Mouse (Mus musculus): ENCODE data around the gene Gm45521. TPM values are rescaled to one million over a fixed set of nuclear protein-coding genes. Genes with fewer than 3 reads are reported as not detected.

Gene Gm45521
- polyA plus RNA-seq, 1 experiment from 2014 or later = not detected

DNA sequence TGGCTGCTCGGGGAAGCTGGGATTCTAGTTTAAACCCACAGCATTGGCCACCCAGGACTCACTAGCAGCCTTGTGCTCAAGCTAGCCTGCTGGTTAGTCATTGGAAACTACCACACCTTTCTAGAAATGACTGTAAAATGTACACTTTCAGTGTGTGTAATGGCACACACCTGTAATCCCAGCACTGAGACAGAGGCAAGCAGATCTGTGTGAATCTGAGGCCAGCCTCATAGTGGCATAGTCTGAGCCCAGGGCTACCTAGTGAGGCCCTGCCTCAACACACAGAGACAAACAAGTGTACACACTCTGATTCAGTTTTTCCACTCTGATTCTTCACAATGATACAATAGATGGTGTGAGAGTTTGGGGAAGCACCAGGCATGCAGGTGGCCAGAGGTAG lies 32.3 kb downstream of the Gm45521 start:
- H3K4me3 ChIP-seq (replicated peaks) = no peak overlapping the region
- H3K27ac ChIP-seq = no peak overlapping the region
- H3K9me3 ChIP-seq = no peaks in the 10 kb centered on the region
- no peak overlapping the region for H3K9ac ChIP-seq
- ATAC-seq = no peak
- H3K4me1 ChIP-seq (replicated peaks) = 0 out of 2 replicates have a peak, but pooled peaks cover under 1% of the 10 kb centered on the region
- H3K27me3 ChIP-seq (replicated peaks) = no peaks in the 10 kb centered on the region
- no peaks in the 10 kb centered on the region for H3K36me3 ChIP-seq
- H3K4me2 ChIP-seq (replicated peaks) = no peak overlapping the region
- 88% methylated on average over 1 of the region's 1 CpGs for WGBS

DNA sequence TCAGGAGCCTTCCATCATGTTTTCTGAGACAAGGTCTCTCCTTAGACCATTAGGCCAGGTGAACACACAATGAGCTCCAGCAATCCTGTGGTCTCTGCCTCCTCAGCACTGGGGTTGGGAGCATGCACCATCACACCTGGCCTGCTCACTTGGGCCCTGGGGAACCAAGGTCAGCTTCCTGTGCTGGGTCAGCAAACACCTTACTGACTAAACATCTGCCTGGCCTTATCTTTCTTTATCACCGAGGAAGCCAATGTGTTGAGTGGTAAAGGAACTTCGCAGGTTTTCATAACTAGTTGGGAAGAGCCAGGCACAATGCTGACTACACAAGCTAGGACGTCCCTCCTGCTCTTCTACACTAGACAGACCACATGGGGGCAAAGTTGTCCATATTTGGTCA lies 32.9 kb downstream of the Gm45521 start:
- 64% methylated on average over 3 of the region's 3 CpGs for WGBS
- H3K4me2 ChIP-seq (replicated peaks) = no peak overlapping the region
- no peak for ATAC-seq
- no peaks in the 10 kb centered on the region for H3K27me3 ChIP-seq (replicated peaks)
- H3K4me1 ChIP-seq (replicated peaks) = 0 out of 2 replicates have a peak, but pooled peaks cover 3% of the 10 kb centered on the region
- H3K9ac ChIP-seq = no peak overlapping the region
- H3K36me3 ChIP-seq = no peaks in the 10 kb centered on the region
- H3K9me3 ChIP-seq = no peaks in the 10 kb centered on the region
- H3K27ac ChIP-seq = no peak overlapping the region
- no peak overlapping the region for H3K4me3 ChIP-seq (replicated peaks)

DNA sequence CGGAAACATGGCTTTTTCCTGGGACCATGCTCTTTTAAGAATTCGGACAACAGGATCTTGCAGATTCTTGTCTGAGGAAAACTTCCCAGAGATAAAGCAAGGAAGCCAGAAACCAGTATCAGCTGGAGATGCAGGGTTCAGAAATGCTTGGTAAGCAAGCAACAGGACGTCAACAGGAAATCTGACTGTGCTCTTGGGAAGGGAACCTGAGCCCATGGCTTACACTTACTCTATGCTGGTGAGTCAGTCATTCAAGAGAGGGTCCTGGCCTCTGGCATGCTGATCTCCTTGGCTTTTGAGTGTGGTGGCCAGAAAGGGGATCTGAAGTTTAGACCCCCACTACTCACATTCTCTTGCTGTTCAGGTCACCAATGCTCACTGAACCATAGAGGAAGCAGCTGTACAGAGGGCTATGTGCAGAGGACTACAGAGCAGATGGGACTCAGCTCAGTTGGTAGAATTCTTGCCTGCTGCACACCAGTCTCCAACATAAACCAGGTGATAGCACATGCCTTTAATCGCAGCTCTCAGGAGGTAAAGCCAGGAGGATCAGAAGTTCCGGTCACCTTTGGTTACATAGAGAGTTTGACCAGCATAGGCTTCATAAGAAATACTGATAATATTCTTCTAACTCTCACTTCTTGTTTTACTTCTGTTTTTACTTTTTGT lies 34.2 kb downstream of the Gm45521 start:
- Histone ChIP-seq H3K27me3 (replicated peaks) (no peaks in the 10 kb centered on the region), H3K9me3 (no peaks in the 10 kb centered on the region), H3K4me3 (replicated peaks) (no peak overlapping the region), H3K36me3 (no peaks in the 10 kb centered on the region), H3K27ac (no peak overlapping the region), H3K4me1 (replicated peaks) (0 out of 2 replicates have a peak, but pooled peaks cover 3% of the 10 kb centered on the region), H3K9ac (no peak overlapping the region), H3K4me2 (replicated peaks) (no peak overlapping the region)
- 84% methylated on average over 5 of the region's 5 CpGs for WGBS
- ATAC-seq = no peak

DNA sequence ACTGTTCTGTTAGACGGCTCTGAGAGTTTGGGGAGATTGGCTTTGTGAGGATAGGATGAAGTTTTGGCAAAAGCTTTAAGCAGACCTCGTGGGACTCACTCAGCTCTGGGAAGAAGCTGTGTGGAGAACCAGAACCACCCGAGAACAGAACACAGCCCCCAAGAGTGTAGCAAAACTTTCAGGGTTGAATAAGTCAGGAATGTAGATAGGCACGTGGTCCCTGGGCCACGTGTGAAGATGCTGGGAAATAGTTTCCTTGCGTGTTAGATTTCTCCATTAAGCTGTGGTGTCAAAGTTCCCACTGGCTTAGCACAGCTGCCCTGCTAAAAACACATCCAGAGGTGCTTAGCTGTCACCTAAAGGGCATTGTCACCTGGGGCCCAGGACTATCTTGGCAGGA lies 35.1 kb downstream of the Gm45521 start:
- H3K4me2 ChIP-seq (replicated peaks) = no peak overlapping the region
- H3K9me3 ChIP-seq = no peaks in the 10 kb centered on the region
- no peak overlapping the region for H3K9ac ChIP-seq
- H3K4me3 ChIP-seq (replicated peaks) = no peak overlapping the region
- H3K36me3 ChIP-seq = no peaks in the 10 kb centered on the region
- no peaks in the 10 kb centered on the region for H3K27me3 ChIP-seq (replicated peaks)
- whole genome bisulfite sequencing = 59% methylated on average over 6 of the region's 6 CpGs
- no peak for ATAC-seq
- H3K27ac ChIP-seq = no peak overlapping the region
- 0 out of 2 replicates have a peak, but pooled peaks cover 3% of the 10 kb centered on the region for H3K4me1 ChIP-seq (replicated peaks)

DNA sequence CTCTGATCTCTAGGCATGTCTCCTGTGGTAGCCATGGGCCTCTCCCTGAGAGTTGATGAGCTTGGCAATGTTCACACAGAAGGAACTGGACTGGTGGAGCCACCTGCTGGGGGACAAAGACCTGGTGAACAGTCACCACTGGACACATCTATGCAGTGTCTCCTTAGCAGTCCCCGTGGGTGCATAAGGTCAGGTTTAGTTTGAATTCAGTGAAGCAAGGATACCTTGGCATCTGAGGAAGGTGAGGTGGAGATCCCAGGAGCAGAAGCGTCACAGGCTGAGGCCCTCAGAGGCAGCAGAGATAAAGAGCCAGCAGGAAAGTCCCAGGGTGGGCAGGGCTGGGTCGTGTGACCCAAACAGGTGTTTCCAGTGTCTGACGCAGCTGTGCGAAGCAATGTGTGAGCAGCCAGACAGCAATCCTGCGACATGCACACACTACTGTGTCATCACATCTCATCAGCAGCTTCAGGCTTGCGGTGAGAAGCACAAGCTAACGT lies 37.2 kb downstream of the Gm45521 start, which contains the start of gene Dnase1l3:
Gene Dnase1l3, minus strand, starts transcription at position 303 of the 497 bp plus-strand sequence.
- Histone ChIP-seq H3K4me1 (replicated peaks) (0 out of 2 replicates have a peak, but pooled peaks cover 3% of the 10 kb centered on the region), H3K4me2 (replicated peaks) (no peak within 1 kb of the TSS), H3K9me3 (no peaks in the 10 kb centered on the region), H3K9ac (no peak within 1 kb of the TSS), H3K27ac (no peak within 1 kb of the TSS), H3K27me3 (replicated peaks) (no peaks in the 10 kb centered on the region), H3K36me3 (no peaks in the 10 kb centered on the region), H3K4me3 (replicated peaks) (no peak within 1 kb of the TSS)
- peak; percentile 68 for ATAC-seq
- 59% methylated on average over 8 of the region's 8 CpGs for WGBS

DNA sequence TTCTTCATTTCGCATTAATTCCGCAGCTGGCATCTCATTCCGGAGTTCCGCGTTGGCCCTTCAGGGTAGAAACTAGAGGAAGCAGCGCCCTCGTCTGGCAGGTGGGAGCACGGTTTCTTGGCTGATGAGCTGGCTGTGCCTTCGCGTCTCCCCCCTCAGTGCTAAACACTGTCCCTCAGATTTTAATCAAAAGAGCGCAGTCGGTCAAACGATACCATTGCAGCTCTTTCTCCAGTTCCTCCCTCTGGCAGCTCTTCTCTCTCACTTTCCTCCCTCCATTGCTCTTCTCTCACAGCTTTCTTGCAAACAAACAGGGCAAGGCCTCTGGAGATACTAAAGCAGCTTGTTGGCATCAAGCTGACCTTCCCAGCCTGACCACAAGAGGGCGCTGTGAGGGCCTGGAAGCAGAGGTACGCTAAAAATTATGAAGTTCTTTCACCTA lies 40.2 kb downstream of the Gm45521 start:
- no peak overlapping the region for H3K9ac ChIP-seq
- H3K36me3 ChIP-seq = no peaks in the 10 kb centered on the region
- peaks cover 11% of the 10 kb centered on the region for H3K27me3 ChIP-seq (replicated peaks)
- 0 out of 2 replicates have a peak, but pooled peaks cover 3% of the 10 kb centered on the region for H3K4me1 ChIP-seq (replicated peaks)
- no peak overlapping the region for H3K27ac ChIP-seq
- H3K9me3 ChIP-seq = no peaks in the 10 kb centered on the region
- peak overlapping the region; percentile 49 for H3K4me2 ChIP-seq (replicated peaks)
- peak overlapping the region; percentile 15; the same call in 1 of the 2 replicates for H3K4me3 ChIP-seq (replicated peaks)
- WGBS = 3% methylated on average over 15 of the region's 15 CpGs
- ATAC-seq = peak; percentile 62; the same call in 1 of the 2 replicates

DNA sequence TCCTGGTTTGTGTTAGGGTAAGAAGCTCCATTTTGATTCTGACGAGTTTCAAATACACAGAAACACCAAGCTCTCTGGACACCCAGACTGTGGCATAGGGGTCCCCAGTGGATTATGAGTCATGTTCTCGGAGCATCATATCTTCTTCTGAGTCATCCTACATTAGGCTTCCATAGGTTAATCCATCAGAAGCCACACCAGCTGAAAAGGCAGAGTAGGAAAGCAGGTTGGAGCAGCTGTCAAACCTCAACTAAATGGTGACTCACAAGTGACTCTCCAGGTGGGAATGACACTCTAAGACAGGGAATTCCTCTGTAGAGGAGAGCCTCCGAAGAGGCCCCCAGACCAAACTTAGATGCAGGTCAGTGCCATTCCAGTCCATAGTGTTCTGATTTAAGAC lies 41.9 kb downstream of the Gm45521 start:
- 73% methylated on average over 3 of the region's 3 CpGs for WGBS
- Histone ChIP-seq H3K4me2 (replicated peaks) (no peak overlapping the region), H3K9me3 (no peaks in the 10 kb centered on the region), H3K27ac (no peak overlapping the region), H3K27me3 (replicated peaks) (peaks cover 11% of the 10 kb centered on the region), H3K9ac (no peak overlapping the region), H3K4me1 (replicated peaks) (peaks cover 6% of the 10 kb centered on the region; the same call in 1 of the 2 replicates), H3K4me3 (replicated peaks) (no peak overlapping the region), H3K36me3 (no peaks in the 10 kb centered on the region)
- ATAC-seq = no peak

DNA sequence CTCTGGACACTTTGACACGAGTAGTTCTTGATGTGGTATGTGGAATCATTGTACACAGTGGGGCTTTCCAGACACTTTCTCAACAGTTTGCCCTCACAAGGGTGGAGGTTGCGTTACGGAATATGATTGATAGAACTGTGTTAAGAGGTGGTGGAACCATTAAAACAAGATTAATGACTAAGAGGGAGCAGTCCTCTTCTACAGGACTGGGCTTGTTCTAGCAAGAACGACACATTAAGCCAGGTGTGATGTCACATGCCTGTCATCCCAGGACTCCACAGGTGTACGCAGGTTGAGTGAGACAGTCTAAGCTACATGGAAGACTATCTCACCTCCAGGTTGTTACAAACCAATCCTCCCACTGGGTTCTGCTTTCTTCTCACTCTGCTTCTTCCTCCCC lies 42.3 kb downstream of the Gm45521 start:
- 72% methylated on average over 5 of the region's 5 CpGs for WGBS
- H3K9me3 ChIP-seq = no peaks in the 10 kb centered on the region
- H3K4me3 ChIP-seq (replicated peaks) = no peak overlapping the region
- no peak overlapping the region for H3K27ac ChIP-seq
- ATAC-seq = no peak
- H3K4me2 ChIP-seq (replicated peaks) = no peak overlapping the region
- no peaks in the 10 kb centered on the region for H3K36me3 ChIP-seq
- no peak overlapping the region for H3K9ac ChIP-seq
- H3K4me1 ChIP-seq (replicated peaks) = peaks cover 5% of the 10 kb centered on the region; the same call in 1 of the 2 replicates
- H3K27me3 ChIP-seq (replicated peaks) = peaks cover 11% of the 10 kb centered on the region

DNA sequence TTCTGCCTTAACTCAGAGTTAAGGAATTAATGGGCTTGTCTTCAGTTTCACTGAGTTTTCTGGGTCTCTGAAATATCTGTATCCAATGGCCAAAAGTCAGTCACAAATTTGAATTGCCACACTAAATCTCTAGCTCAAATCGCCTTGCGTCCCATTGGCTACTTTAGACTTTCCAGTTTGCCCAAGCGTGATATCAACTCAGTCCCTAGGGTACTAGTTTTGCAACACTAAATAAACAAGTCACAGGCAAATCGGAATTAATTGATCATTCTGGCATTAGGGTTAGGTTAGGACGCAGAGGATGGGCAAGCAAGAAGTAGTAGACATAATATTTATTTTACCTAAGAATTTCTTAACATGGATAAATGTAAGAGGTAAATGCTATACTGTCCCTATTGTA lies 43.2 kb downstream of the Gm45521 start:
- ATAC-seq = no peak
- Histone ChIP-seq H3K27ac (no peak overlapping the region), H3K4me1 (replicated peaks) (peaks cover 3% of the 10 kb centered on the region; the same call in 1 of the 2 replicates), H3K4me2 (replicated peaks) (no peak overlapping the region), H3K36me3 (no peaks in the 10 kb centered on the region), H3K9ac (no peak overlapping the region), H3K27me3 (replicated peaks) (peaks cover 11% of the 10 kb centered on the region), H3K9me3 (no peaks in the 10 kb centered on the region), H3K4me3 (replicated peaks) (no peak overlapping the region)
- WGBS = 80% methylated on average over 5 of the region's 5 CpGs

DNA sequence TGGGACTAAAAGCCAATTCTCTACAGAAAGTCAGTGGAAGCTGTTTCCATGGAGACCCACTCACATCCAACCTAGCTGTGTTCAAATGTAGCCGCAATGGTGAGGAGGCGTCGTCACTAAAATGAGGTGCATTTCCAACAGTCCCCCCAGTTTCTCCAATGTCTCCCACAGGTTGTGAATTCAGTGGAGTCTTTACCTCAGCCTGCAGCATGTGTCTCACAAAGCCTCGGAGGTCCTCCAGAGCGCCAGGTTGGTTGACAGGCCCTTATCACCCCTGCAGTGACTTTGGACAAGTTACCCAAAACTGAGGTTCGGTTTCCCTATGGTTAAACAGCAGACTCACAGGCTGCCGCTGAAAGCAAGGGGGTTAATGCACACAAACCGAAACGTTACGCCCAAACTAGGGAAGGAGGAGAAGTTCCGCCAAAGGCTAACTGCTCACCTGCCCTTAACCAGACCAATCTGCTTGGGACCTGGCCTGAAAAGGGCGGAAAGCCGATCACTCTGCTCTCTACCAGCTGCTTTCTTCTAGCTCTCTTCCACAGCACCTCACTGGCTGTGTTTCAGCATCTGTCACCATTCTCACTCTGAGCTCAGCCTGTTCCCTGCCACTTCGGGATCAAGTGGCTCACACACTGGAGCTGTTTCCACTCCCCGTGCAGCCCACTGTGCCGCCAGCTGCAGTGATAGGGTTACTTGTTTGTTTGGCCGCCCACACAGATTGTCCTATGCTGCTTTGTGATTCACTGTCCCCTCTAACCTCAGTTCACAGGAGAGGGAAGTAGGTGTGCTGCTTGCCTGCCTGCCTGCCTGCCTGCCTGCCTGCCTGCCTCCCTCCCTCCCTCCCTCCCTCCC lies 44.0 kb downstream of the Gm45521 start:
- H3K27me3 ChIP-seq (replicated peaks) = peaks cover 11% of the 10 kb centered on the region
- no peaks in the 10 kb centered on the region for H3K9me3 ChIP-seq
- H3K4me3 ChIP-seq (replicated peaks) = no peak overlapping the region
- no peak overlapping the region for H3K4me2 ChIP-seq (replicated peaks)
- 30% methylated on average over 17 of the region's 17 CpGs for WGBS
- no peak for ATAC-seq
- H3K36me3 ChIP-seq = no peaks in the 10 kb centered on the region
- H3K9ac ChIP-seq = no peak overlapping the region
- H3K4me1 ChIP-seq (replicated peaks) = peaks cover 3% of the 10 kb centered on the region; the same call in 1 of the 2 replicates
- H3K27ac ChIP-seq = no peak overlapping the region

DNA sequence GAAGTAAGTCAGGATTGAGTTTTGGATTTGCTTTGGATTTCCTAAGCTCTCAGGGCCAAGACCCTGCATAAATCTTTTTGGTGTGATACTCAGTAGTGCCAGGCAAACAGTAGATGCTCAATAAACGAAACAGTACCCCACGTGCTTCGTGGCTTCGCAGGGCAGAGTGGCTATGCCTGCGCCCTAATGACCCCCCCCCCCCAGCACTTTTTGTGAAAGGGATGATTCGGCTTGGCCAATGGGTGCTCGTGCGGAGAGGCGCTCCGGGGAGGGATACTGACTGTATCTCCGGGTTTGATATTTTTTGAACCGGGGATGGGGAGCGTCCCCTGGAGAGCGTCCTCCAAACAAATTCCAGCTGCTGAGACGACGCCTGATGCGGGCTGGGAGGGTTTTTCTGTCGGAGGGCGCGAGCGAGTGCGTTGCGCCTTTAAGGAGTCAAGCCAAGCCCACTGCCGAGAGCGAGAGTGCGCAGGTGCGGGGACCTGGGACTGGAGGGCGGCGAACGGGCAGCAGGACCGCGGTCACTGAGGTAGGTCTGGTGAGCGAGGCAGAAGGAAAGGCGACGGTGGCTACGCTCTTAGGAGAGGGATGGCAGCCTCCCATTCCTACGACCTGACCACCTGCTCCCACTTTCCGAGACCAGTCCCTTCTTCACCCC lies 45.5 kb downstream of the Gm45521 start, which contains the start of gene Abhd6:
Gene Abhd6, plus strand, starts transcription at position 471 of the 661 bp plus-strand sequence.
- Histone ChIP-seq H3K27ac (peak within 1 kb of the TSS; percentile 14; the same call in 1 of the 2 replicates), H3K4me3 (replicated peaks) (peak within 1 kb of the TSS; percentile 55), H3K9ac (peak within 1 kb of the TSS; percentile 46), H3K4me1 (replicated peaks) (peaks cover 3% of the 10 kb centered on the region; the same call in 1 of the 2 replicates), H3K27me3 (replicated peaks) (peaks cover 11% of the 10 kb centered on the region), H3K9me3 (no peaks in the 10 kb centered on the region), H3K4me2 (replicated peaks) (peak within 1 kb of the TSS; percentile 88), H3K36me3 (no peaks in the 10 kb centered on the region)
- ATAC-seq = peak; percentile 92
- WGBS = 1% methylated on average over 38 of the region's 38 CpGs

All from intestine, embryonic 15.5 days (tissue).